Mouse (Mus musculus) thymus, postnatal 4 days (tissue): Measurements from ENCODE around the gene Nt5c1a.

Source experiments
- DNase-seq: peaks from one replicate; pipeline ENCODE4 v3.0.0; 2021

Gene Nt5c1a

GRCm38 (mm10) chr4:123213975-123214374, 12.7 kb downstream of the Nt5c1a start:
- DNase-seq: no peak

- no peak for DNase-seq
These were observed 14.1 kb downstream of the Nt5c1a start for GRCm38 (mm10) chr4:123215367-123215766.

GRCm38 (mm10) chr4:123216782-123217181, 15.5 kb downstream of the Nt5c1a start:
- peak; percentile 68 for DNase-seq

GRCm38 (mm10) chr4:123219720-123220357, 18.5 kb downstream of the Nt5c1a start:
- peak; percentile 86 for DNase-seq

- DNase-seq: no peak
These were observed 19.3 kb downstream of the Nt5c1a start for GRCm38 (mm10) chr4:123220637-123221036.

GRCm38 (mm10) chr4:123223309-123223708, 22.0 kb downstream of the Nt5c1a start:
- DNase-seq: peak; percentile 66

GRCm38 (mm10) chr4:123225718-123226403, 24.6 kb downstream of the Nt5c1a start:
- DNase-seq: no peak

GRCm38 (mm10) chr4:123227707-123228106, 26.4 kb downstream of the Nt5c1a start:
- no peak for DNase-seq

- DNase-seq: no peak
These were observed 27.0 kb downstream of the Nt5c1a start for GRCm38 (mm10) chr4:123228270-123228669.

- no peak for DNase-seq
These were observed 27.9 kb downstream of the Nt5c1a start for GRCm38 (mm10) chr4:123229166-123229565.

GRCm38 (mm10) chr4:123232841-123233240, 31.5 kb downstream of the Nt5c1a start:
- DNase-seq: no peak

- peak; percentile 57 for DNase-seq
These were observed 32.3 kb downstream of the Nt5c1a start, which contains the start of gene Heyl for GRCm38 (mm10) chr4:123233492-123234084. Gene Heyl, plus strand, starts transcription at chr4:123233556.

- DNase-seq: no peak
These were observed 34.6 kb downstream of the Nt5c1a start for GRCm38 (mm10) chr4:123235835-123236430.

GRCm38 (mm10) chr4:123236431-123237031, 35.2 kb downstream of the Nt5c1a start:
- DNase-seq: no peak

- DNase-seq: no peak
These were observed 36.3 kb downstream of the Nt5c1a start for GRCm38 (mm10) chr4:123237386-123238266.

- DNase-seq: peak; percentile 42
These were observed 38.3 kb downstream of the Nt5c1a start for GRCm38 (mm10) chr4:123239361-123240203.

GRCm38 (mm10) chr4:123246221-123246620, 44.9 kb downstream of the Nt5c1a start:
- no peak for DNase-seq

- no peak for DNase-seq
These were observed 45.3 kb downstream of the Nt5c1a start for GRCm38 (mm10) chr4:123246651-123247050.

GRCm38 (mm10) chr4:123247147-123247880, 46.0 kb downstream of the Nt5c1a start:
- DNase-seq: no peak

- DNase-seq: no peak
These were observed 47.8 kb downstream of the Nt5c1a start for GRCm38 (mm10) chr4:123248971-123249567.
